Mouse (Mus musculus) ovary, adult 10 weeks (tissue): ENCODE measurements around the gene Cenph. TPM values are rescaled to one million over a fixed set of nuclear protein-coding genes. Genes with fewer than 3 reads are reported as not detected.

ENCODE experiments used
- polyA plus RNA-seq: library from polyadenylated mRNA; stranded (reverse); fragments of 350-450 nt; fragmentation: Illumina TruSeq; extraction: RNeasy Lipid Tissue Mini Kit (QIAGEN cat#74804); gene quantifications from one replicate; pipeline ENCODE4 v1.2.3, GENCODE M21; 2014

The Cenph gene
- polyA plus RNA-seq, result 22.4 TPM

GRCm38 (mm10) chr13:100775252-100776055, at the start of gene Cenph:
Gene Cenph, minus strand, starts transcription at chr13:100775899.

GRCm38 (mm10) chr13:100786414-100786867, 10.7 kb upstream of the Cenph start, which contains the start of gene Ccnb1:
Gene Ccnb1, minus strand, starts transcription at chr13:100786570.

GRCm38 (mm10) chr13:100744036-100744744, 31.5 kb downstream of the Cenph start, which contains the start of gene Mrps36:
Gene Mrps36, minus strand, starts transcription at chr13:100744659.

GRCm38 (mm10) chr13:100730861-100731176, 44.9 kb downstream of the Cenph start, which contains the start of gene Cdk7:
Gene Cdk7, minus strand, starts transcription at chr13:100730939.

Other genes starting within 250 kb of the Cenph start
- gene Ocln, start 223.2 kb downstream of the Cenph start, polyA plus RNA-seq, result 9.6 TPM
- gene Marveld2, start 158.9 kb downstream of the Cenph start, polyA plus RNA-seq, result 3.4 TPM
- 230 TPM for gene Ak6, start 124.9 kb downstream of the Cenph start, polyA plus RNA-seq
- 67.3 TPM for gene Rad17, start 124.8 kb downstream of the Cenph start, polyA plus RNA-seq
- 13.4 TPM for gene Taf9, start 124.3 kb downstream of the Cenph start, polyA plus RNA-seq
- 4.2 TPM for gene Ccdc125, start 106.2 kb downstream of the Cenph start, polyA plus RNA-seq
- gene Cdk7, start 45.0 kb downstream of the Cenph start, polyA plus RNA-seq, result 65.6 TPM
- 76.3 TPM for gene Mrps36, start 31.2 kb downstream of the Cenph start, polyA plus RNA-seq
- gene Ccnb1, start 10.7 kb upstream of the Cenph start, polyA plus RNA-seq, result 96.4 TPM
- 168 TPM for gene Slc30a5, start 57.5 kb upstream of the Cenph start, polyA plus RNA-seq